Mouse (Mus musculus) embryonic facial prominence, embryonic 14.5 days (tissue): ENCODE results near the gene Lin28b. TPM values are rescaled to one million over a fixed set of nuclear protein-coding genes. Genes with fewer than 3 reads are reported as not detected.

Experiments used
- ATAC-seq: fragments of 200-750 bp; cut with Nextera tagmentation; 2 replicates; pipeline ENCODE4 v1.8.0; 2017; ENCODE audit warnings: low read depth, moderate number of reproducible peaks, moderate TSS enrichment
- DNase-seq: peaks from one replicate; pipeline ENCODE4 v3.0.0-alpha.2; 2015; ENCODE audit warnings: low spot score
- H3K27ac ChIP-seq: fragments of 300-500 bp; sonication (generic); replicated peaks from 2 replicates; pipeline ENCODE4 v1.5.1; 2014; ENCODE audit warnings: low read depth, mild to moderate bottlenecking, low read length, moderate library complexity
- H3K27me3 ChIP-seq: fragments of 300-500 bp; sonication (generic); replicated peaks from 2 replicates; pipeline ENCODE4 v1.6.1; 2014; ENCODE audit warnings: low read length; ENCODE audit not compliant: control insufficient read depth, insufficient read depth
- H3K36me3 ChIP-seq: fragments of 300-500 bp; sonication (generic); 2 replicates; pipeline ENCODE4 v1.6.1; 2014; ENCODE audit warnings: low read length, mixed read lengths; ENCODE audit not compliant: control insufficient read depth, insufficient read depth
- H3K4me1 ChIP-seq: fragments of 300-500 bp; sonication (generic); 2 replicates; pipeline ENCODE4 v1.6.1; 2014; ENCODE audit warnings: antibody characterized with exemption, low read length; ENCODE audit not compliant: control insufficient read depth, insufficient read depth
- H3K4me2 ChIP-seq: fragments of 300-500 bp; sonication (generic); 2 replicates; pipeline ENCODE4 v1.6.1; 2014; ENCODE audit warnings: low read depth, mild to moderate bottlenecking, low read length, moderate library complexity, mixed read lengths
- H3K4me3 ChIP-seq: fragments of 300-500 bp; sonication (generic); 2 replicates; pipeline ENCODE4 v1.5.1; 2014; ENCODE audit warnings: low read depth, mild to moderate bottlenecking, low read length
- H3K9ac ChIP-seq: fragments of 300-500 bp; sonication (generic); 2 replicates; pipeline ENCODE4 v1.6.1; 2014; ENCODE audit warnings: low read depth, mild to moderate bottlenecking, low read length, moderate library complexity, mixed read lengths
- H3K9me3 ChIP-seq: fragments of 300-500 bp; sonication (generic); 2 replicates; pipeline ENCODE4 v1.6.1; 2016; ENCODE audit warnings: low read length; ENCODE audit not compliant: control insufficient read depth
- WGBS: fragments of 180-500 bp; shearing (Covaris S2); extraction: QIAGEN DNeasy Blood & Tissue Kit; methylation state at CpG from one replicate; pipeline ENCODE4 v1.1.7; 2014; 5-methylcytosine and 5-hydroxymethylcytosine counted together
- polyA plus RNA-seq: library from polyadenylated mRNA; unstranded; fragments of >200 nt; fragmentation: Nextera tagmentation; extraction: Ambion mirVana; gene quantifications from 2 replicates; pipeline ENCODE4 v1.2.1, GENCODE M21; 2014

Lin28b gene
- polyA plus RNA-seq, 1 experiment from 2014 or later, result 0.57 TPM

GRCm38 (mm10) chr10:45446625-45447024 lies 39.6 kb downstream of the Lin28b start:
- H3K4me2 ChIP-seq, result peak overlapping the region; percentile 42

GRCm38 (mm10) chr10:45446215-45446614 lies 40.0 kb downstream of the Lin28b start:
- 6% methylated on average over 8 of the region's 8 CpGs for WGBS
- no peaks in the 10 kb centered on the region for H3K27me3 ChIP-seq
- no peaks in the 10 kb centered on the region for H3K4me1 ChIP-seq
- H3K27ac ChIP-seq, result no peak overlapping the region
- H3K36me3 ChIP-seq, result no peaks in the 10 kb centered on the region
- H3K4me2 ChIP-seq, result peak overlapping the region; percentile 42
- ATAC-seq (no peak), DNase-seq (no peak)
- H3K4me3 ChIP-seq, result peak overlapping the region; percentile 22
- H3K9ac ChIP-seq, result peak overlapping the region; percentile 45; the same call in 1 of the 2 replicates
- H3K9me3 ChIP-seq, result no peaks in the 10 kb centered on the region

More at GRCm38 (mm10) chr10:45446625-45447024, 39.6 kb downstream of the Lin28b start:
- no peak overlapping the region for H3K27ac ChIP-seq
- H3K36me3 ChIP-seq, result no peaks in the 10 kb centered on the region
- no peak for ATAC-seq
- H3K4me3 ChIP-seq, result peak overlapping the region; percentile 22; the same call in 1 of the 2 replicates
- DNase-seq, result no peak
- no peaks in the 10 kb centered on the region for H3K27me3 ChIP-seq
- no peak overlapping the region for H3K9ac ChIP-seq
- no peaks in the 10 kb centered on the region for H3K9me3 ChIP-seq
- H3K4me1 ChIP-seq, result no peaks in the 10 kb centered on the region

GRCm38 (mm10) chr10:45422372-45422771 lies 63.8 kb downstream of the Lin28b start:
- no peaks in the 10 kb centered on the region for H3K4me1 ChIP-seq
- no peaks in the 10 kb centered on the region for H3K9me3 ChIP-seq
- H3K27me3 ChIP-seq, result no peaks in the 10 kb centered on the region
- H3K4me3 ChIP-seq, result no peak overlapping the region
- 44% methylated on average over 1 of the region's 1 CpGs for WGBS
- ATAC-seq (no peak), DNase-seq (no peak)
- H3K9ac ChIP-seq, result no peak overlapping the region
- H3K36me3 ChIP-seq, result no peaks in the 10 kb centered on the region
- H3K27ac ChIP-seq, result no peak overlapping the region
- no peak overlapping the region for H3K4me2 ChIP-seq

DNA sequence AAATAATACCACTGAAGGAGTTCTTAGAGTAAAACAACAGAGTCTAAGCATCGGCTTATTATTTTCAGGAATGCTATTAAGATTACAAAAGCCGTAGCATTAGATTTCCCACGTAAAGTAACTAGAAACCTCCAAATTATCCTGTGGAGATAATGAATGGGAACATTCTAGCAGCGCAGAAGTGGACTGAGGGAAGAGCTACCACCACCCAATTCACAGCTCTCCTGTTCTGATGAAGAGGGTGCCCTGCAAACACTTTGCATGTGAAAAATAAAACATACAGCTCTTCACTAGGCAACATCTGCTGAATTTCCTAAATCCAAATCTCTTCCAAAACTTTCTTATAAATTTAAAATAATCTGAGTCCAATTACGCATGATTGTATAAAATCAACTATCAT lies 74.1 kb downstream of the Lin28b start:
- ATAC-seq (no peak), DNase-seq (no peak)
- H3K27me3 ChIP-seq, result no peaks in the 10 kb centered on the region
- H3K27ac ChIP-seq, result no peak overlapping the region
- no peak overlapping the region for H3K4me3 ChIP-seq
- no peak overlapping the region for H3K4me2 ChIP-seq
- no peaks in the 10 kb centered on the region for H3K4me1 ChIP-seq
- no peaks in the 10 kb centered on the region for H3K36me3 ChIP-seq
- no peak overlapping the region for H3K9ac ChIP-seq
- WGBS, result 44% methylated on average over 5 of the region's 5 CpGs
- H3K9me3 ChIP-seq, result no peaks in the 10 kb centered on the region

GRCm38 (mm10) chr10:45411741-45412140 lies 74.5 kb downstream of the Lin28b start:
- H3K27me3 ChIP-seq, result no peaks in the 10 kb centered on the region
- no peaks in the 10 kb centered on the region for H3K4me1 ChIP-seq
- DNase-seq, result no peak
- no peak for ATAC-seq
- H3K27ac ChIP-seq, result no peak overlapping the region
- 25% methylated on average over 2 of the region's 2 CpGs for WGBS
- H3K9ac ChIP-seq, result no peak overlapping the region
- H3K4me3 ChIP-seq, result no peak overlapping the region
- no peaks in the 10 kb centered on the region for H3K36me3 ChIP-seq
- H3K4me2 ChIP-seq, result no peak overlapping the region
- no peaks in the 10 kb centered on the region for H3K9me3 ChIP-seq

DNA sequence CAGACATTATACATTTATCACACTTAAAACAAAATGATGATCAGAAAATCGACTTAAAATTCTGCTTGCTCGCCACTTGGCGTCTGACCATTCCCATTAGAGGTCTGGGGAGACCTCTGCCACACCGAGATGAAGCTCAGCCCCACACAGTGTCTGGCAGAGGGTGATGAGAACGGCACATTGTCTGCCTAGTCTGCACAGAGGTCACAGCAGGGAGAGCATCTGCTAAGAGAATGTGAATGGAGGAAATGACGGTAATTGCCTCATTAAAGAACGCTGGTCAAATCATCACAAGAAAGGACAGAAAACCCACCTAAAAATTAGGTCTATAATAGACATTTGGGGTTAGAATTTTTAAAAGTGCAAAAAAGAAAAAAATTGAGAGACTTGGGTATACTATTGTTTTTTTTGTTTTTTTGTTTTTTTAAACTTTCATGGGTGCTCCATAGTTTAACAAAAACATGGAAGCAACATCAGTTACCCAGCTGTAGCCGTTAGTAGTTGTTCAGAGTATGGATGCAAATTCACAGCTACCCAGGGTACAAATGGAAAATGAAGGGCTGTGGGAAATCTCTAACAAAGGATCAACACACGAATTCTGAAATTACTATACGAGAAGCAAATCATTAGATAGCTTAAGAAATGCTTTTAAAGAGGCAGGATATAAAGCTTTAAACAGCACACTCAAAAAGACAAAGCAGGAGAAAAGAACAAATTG lies 75.4 kb downstream of the Lin28b start:
- peak; percentile 43 for DNase-seq
- peak; percentile 68; the same call in 1 of the 2 replicates for ATAC-seq
- no peaks in the 10 kb centered on the region for H3K9me3 ChIP-seq
- H3K4me2 ChIP-seq, result no peak overlapping the region
- no peaks in the 10 kb centered on the region for H3K4me1 ChIP-seq
- H3K36me3 ChIP-seq, result no peaks in the 10 kb centered on the region
- H3K4me3 ChIP-seq, result no peak overlapping the region
- 32% methylated on average over 10 of the region's 10 CpGs for WGBS
- no peaks in the 10 kb centered on the region for H3K27me3 ChIP-seq
- H3K27ac ChIP-seq, result no peak overlapping the region
- H3K9ac ChIP-seq, result no peak overlapping the region

- ATAC-seq (no peak), DNase-seq (no peak)
- Histone ChIP-seq H3K4me1 (no peaks in the 10 kb centered on the region), H3K4me3 (no peak overlapping the region), H3K4me2 (no peak overlapping the region), H3K9ac (no peak overlapping the region), H3K9me3 (no peaks in the 10 kb centered on the region), H3K27me3 (no peaks in the 10 kb centered on the region), H3K36me3 (no peaks in the 10 kb centered on the region), H3K27ac (no peak overlapping the region)
- WGBS, result 72% methylated on average over 7 of the region's 7 CpGs
Observed at GRCm38 (mm10) chr10:45399702-45400243, 86.4 kb downstream of the Lin28b start.

- WGBS, result 51% methylated on average over 1 of the region's 1 CpGs
- H3K36me3 ChIP-seq, result no peaks in the 10 kb centered on the region
- H3K4me2 ChIP-seq, result no peak overlapping the region
- H3K9ac ChIP-seq, result no peak overlapping the region
- no peak overlapping the region for H3K4me3 ChIP-seq
- DNase-seq (no peak), ATAC-seq (no peak)
- no peak overlapping the region for H3K27ac ChIP-seq
- no peaks in the 10 kb centered on the region for H3K9me3 ChIP-seq
- no peaks in the 10 kb centered on the region for H3K27me3 ChIP-seq
- H3K4me1 ChIP-seq, result no peaks in the 10 kb centered on the region
Observed at GRCm38 (mm10) chr10:45398211-45398610, 88.0 kb downstream of the Lin28b start.

GRCm38 (mm10) chr10:45382637-45382958 lies 103.6 kb downstream of the Lin28b start:
- no peaks in the 10 kb centered on the region for H3K27me3 ChIP-seq
- H3K27ac ChIP-seq, result no peak overlapping the region

More at GRCm38 (mm10) chr10:45382637-45382958, 103.6 kb downstream of the Lin28b start:
- H3K9ac ChIP-seq, result no peak overlapping the region
- DNase-seq, result no peak
- no peaks in the 10 kb centered on the region for H3K36me3 ChIP-seq
- H3K4me2 ChIP-seq, result no peak overlapping the region
- H3K9me3 ChIP-seq, result no peaks in the 10 kb centered on the region
- ATAC-seq, result no peak
- H3K4me3 ChIP-seq, result no peak overlapping the region
- H3K4me1 ChIP-seq, result no peaks in the 10 kb centered on the region
- WGBS, result 57% methylated on average over 3 of the region's 3 CpGs
